Mouse (Mus musculus): ENCODE measurements around the gene Kctd4.

- TF ChIP-seq POLR2A (IDR thresholded peaks at IDR 0.05; ENCODE audit: borderline replicate concordance, insufficient read depth, low read length) (no peak), CTCF (IDR thresholded peaks at IDR 0.05; ENCODE audit: borderline replicate concordance, insufficient read depth, low read depth, low read length) (no peak)
These were observed 20.4 kb upstream of the Kctd4 start for GRCm38 (mm10) chr14:75934359-75934758.

All from cerebellum, adult 2 months (tissue).